Mouse (Mus musculus) right cerebral cortex, postnatal 10 days (tissue): Measurements from ENCODE around the gene Abcb1a.

Experiments used
- DNase-seq, 2 experiments: peaks; one replicate each; pipeline ENCODE4 v3.0.0; 2021; ENCODE audit warnings: low spot score in 2 of 2

Abcb1a gene

GRCm38 (mm10) chr5:8659911-8660737 is at the start of gene Abcb1a:
Gene Abcb1a, plus strand, starts transcription at chr5:8660077.
- peak; percentile 19 to 28 for DNase-seq

DNA sequence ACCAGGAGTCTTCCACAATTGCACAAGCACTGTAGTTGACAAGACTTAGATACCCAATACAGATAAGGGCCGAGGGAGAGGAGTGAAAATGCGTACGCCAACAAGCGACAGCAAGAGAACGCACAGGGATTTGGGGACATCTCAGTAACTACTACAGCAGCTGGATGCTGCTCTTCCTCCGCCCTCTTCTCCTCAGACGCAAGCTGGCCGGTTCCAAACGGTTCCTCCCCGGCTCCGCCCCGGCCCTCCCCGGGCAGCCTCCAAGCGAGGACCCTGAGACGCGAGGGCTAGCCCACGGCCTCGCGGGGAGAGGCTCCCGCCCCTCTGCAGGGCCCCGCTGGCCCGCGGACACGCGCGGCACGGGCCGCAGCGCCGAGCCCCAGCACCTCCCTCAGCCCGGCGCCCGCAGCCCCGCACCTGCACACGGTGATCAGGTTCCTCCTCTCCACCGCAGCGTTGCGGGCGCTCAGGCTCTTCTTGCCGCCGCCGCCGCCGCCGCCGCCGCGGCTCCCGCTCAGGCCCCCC is 37.7 kb upstream of the Abcb1a start:
- DNase-seq, result peak; percentile 71 to 76

- peak; percentile 96 to 97 for DNase-seq
These were observed 37.2 kb upstream of the Abcb1a start, which contains the start of gene Rundc3b for GRCm38 (mm10) chr5:8622596-8623231. Gene Rundc3b, minus strand, starts transcription at chr5:8622952.

DNA sequence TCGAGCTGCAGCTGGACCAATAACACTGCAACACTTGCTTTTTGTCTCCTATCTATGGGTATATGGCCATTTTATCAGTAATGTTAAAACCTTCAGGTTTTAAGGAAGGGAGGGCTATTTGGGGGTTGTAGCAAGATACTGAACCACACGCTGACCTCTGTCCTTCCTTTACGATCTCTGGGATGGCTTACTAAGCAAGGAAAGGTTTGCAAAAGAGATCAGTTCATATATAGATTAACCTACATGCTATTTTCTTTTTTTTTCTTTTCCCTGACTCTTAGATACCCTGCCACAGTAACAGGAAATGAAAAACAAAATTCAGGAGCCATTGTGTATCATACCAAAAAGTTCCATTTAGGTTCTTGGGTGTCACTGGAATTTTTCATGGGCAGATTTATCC is 27.0 kb upstream of the Abcb1a start:
- no peak for DNase-seq

DNA sequence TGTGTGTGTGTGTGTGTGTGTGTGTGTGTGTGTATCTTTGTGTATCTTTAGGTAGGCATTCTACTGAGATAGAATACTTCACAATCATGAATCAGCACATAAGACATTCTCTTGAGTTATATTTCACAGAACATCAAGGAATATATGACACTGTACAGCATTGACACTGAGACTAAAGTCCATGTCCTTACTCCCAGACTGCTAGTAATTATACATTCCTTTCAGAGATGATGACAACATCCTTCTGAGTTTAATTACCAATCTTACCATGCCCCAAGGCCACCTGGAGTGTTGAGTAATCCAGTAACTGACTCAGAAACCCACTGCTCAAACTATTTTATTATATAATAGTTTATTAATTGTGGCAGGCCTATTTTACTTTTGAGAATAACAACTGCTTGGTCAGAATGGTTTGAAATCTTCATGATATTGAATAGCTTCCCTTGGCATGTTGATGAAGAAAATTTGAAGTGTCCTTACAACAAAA is 25.3 kb upstream of the Abcb1a start:
- DNase-seq, result no peak

DNA sequence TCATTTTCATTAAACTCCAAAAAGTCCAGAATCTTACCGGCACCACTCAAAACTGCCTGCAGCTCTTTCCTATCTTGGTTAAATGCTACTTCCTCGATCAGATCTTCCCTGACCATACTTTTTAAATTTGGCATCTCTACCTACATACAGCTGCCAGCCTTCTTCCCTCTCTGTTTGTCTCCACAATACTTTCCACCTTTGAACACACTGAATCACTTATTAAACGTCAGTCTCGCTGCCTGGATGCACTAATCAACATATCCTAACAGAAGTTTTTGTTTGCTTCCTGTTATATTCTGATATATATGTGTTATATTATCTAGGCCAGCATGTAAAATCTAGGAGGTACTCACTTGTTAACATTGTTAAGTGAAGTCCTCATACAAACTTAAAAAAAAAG is 11.6 kb upstream of the Abcb1a start:
- no peak for DNase-seq

- no peak for DNase-seq
These were observed 11.1 kb upstream of the Abcb1a start for GRCm38 (mm10) chr5:8648774-8649173.

DNA sequence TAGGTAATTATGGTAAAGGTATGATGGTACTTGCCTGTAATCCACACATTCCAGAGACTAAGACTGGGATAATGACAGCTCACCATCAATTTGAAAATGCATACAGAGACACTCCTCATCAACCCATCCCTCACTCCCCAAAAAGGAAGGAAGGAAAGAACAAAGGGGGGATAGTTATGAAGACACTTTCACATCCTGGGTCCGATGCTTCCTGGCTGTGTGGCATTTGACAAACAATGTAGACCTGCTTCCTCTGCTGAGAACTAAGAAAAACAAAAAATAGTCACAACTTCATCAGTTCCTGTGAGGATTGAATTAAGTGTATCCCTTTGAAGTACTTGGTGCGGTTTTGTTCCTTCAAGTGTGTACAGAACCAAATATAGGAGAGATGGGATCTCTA is 7.8 kb upstream of the Abcb1a start:
- DNase-seq, result no peak

GRCm38 (mm10) chr5:8660738-8661151 is 868 bp downstream of the Abcb1a start:
- DNase-seq, result no peak

DNA sequence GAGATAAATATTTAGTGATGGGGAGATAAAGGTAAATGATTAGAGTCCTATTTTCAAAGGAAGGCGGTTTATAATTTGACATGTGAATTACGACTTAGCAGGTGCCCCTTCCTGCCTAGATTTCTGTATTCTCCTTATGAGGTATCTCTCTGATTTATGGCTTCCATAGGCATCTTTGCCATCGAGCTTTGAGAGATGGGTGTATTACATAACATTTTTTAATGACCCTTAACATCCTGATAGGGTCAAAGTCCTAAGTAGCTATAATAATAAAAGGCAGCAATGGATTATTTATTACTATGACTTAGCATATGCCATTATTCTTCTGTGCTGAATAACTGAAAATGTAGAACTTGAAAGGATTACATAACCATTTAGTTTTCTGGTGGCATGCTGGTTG is 4.8 kb downstream of the Abcb1a start:
- DNase-seq, result no peak

DNA sequence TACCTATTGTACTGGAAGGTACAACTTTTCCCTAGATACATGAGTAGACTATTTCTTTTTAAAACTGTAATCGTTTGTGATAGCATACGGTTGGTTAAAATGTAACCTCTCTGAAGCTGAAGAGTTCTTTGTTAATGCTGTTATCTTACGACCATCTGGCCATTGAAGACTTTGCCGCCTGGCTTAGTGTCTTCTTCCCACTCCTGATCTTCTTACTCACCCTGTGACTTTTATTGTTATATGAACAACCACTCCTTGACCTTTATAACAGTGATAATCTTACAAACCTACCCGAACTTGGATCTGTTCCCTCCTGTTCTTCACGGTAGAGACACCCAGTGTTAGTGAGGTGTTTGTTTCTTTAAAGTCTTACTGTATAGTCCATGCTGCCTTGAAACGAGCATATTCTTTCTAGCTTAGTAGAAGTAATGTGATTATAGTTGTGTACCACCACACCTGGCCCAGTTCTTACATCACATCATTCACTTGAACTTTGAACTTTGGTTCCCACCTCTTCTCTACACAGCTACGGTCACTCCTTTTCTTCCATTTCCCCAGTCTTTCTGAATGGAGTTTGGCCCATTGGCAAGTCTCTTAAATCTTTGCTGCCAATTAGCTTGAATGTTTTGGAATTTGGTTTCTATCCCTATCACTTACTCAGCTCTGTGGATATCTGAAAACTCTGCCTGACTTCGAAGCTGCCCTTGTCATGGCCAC is 8.0 kb downstream of the Abcb1a start:
- no peak for DNase-seq

GRCm38 (mm10) chr5:8669606-8670005 is 9.7 kb downstream of the Abcb1a start:
- DNase-seq, result no peak

GRCm38 (mm10) chr5:8675262-8675951 is 15.5 kb downstream of the Abcb1a start:
- no peak for DNase-seq

DNA sequence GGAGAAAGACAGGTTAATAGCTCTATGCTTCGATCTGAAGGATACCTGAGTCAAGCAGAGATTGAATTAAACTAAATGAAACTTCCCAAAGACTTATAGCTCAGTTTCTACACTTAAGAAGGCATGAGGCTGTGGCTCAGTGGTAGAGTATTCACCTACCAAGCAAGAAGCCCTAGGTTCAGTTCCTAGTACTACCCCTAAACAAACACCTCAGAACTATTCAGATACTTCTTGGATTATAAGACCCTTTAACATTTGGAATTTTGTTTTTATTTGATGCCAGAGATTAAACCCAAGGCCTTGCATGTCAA is 16.0 kb downstream of the Abcb1a start:
- no peak for DNase-seq

GRCm38 (mm10) chr5:8681166-8681565 is 21.3 kb downstream of the Abcb1a start:
- no peak for DNase-seq

DNA sequence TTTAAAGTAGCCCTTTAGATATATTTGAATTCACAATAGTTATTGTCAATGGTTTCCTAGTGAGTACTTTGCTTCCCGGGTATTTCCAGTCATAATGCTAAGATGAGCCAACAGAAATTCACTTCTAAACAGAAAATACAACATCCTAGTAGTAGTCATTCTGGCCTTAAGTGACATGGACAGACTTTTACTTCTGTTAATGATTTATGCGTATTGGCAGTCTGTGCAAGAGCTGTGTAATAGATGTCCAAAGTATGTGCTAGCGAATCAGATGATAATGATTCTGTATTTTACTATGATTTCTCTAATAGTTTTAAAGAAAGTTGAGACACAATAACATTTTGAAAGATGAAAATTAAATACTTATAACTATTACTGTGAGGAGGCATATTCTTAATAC is 23.8 kb downstream of the Abcb1a start:
- no peak for DNase-seq

DNA sequence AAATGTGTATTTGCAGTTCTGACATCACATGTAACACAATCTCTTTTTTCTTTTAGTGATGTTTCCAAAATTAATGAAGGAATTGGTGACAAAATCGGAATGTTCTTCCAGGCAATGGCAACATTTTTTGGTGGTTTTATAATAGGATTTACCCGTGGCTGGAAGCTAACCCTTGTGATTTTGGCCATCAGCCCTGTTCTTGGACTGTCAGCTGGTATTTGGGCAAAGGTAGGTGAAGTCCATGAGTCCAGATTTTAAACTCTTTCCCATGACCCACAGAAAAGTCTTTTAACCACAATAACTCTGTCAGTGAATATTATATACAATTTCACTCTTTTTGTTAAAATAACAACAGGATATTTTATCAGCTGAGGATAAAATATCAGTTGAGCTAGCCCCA is 26.2 kb downstream of the Abcb1a start:
- DNase-seq, result no peak

GRCm38 (mm10) chr5:8687550-8687949 is 27.7 kb downstream of the Abcb1a start:
- DNase-seq, result no peak

- DNase-seq, result no peak
These were observed 56.2 kb downstream of the Abcb1a start for GRCm38 (mm10) chr5:8716061-8716460.

- no peak for DNase-seq
These were observed 59.7 kb downstream of the Abcb1a start for GRCm38 (mm10) chr5:8719556-8719955.

- DNase-seq, result no peak
These were observed 62.3 kb downstream of the Abcb1a start for GRCm38 (mm10) chr5:8722224-8722623.

- DNase-seq, result no peak
These were observed 63.0 kb downstream of the Abcb1a start for GRCm38 (mm10) chr5:8722867-8723266.
